Mouse (Mus musculus): ENCODE data around the gene Pik3ap1.

GRCm38 (mm10) chr19:41382391-41382978, 2.4 kb downstream of the Pik3ap1 start:
- TF ChIP-seq POLR2A (IDR thresholded peaks at IDR 0.05; ENCODE audit: low read depth, low read length) (no peak), CTCF (IDR thresholded peaks at IDR 0.05; ENCODE audit: borderline replicate concordance, insufficient read depth, low read length) (no peak)
